Mouse (Mus musculus) lung, embryonic 16.5 days (tissue): Measurements from ENCODE around the gene Trio. TPM values are rescaled to one million over a fixed set of nuclear protein-coding genes. Genes with fewer than 3 reads are reported as not detected.
"Not testable (repeated sequence)": the region's sequence is repeated elsewhere in the genome, so short reads cannot be mapped to it uniquely, and the experiment has no call there.

Source experiments
- ATAC-seq: fragments of 200-750 bp; cut with Nextera tagmentation; 2 replicates; pipeline ENCODE4 v1.8.0; 2017; ENCODE audit warnings: low read depth, mild to moderate bottlenecking, moderate library complexity
- H3K27ac ChIP-seq: fragments of 300-500 bp; sonication (generic); 2 replicates; pipeline ENCODE4 v1.5.1; 2014; ENCODE audit warnings: mild to moderate bottlenecking, control low read depth, low read length
- H3K27me3 ChIP-seq: fragments of 300-500 bp; sonication (generic); 2 replicates; pipeline ENCODE4 v1.6.1; 2014; ENCODE audit warnings: low read depth, low read length, mixed read lengths; ENCODE audit not compliant: control insufficient read depth, insufficient read depth
- H3K36me3 ChIP-seq: fragments of 300-500 bp; sonication (generic); 2 replicates; pipeline ENCODE4 v1.6.1; 2014; ENCODE audit warnings: low read length; ENCODE audit not compliant: control insufficient read depth, insufficient read depth
- H3K4me1 ChIP-seq: fragments of 300-500 bp; sonication (generic); replicated peaks from 2 replicates; pipeline ENCODE4 v1.6.1; 2014; ENCODE audit warnings: low read length, mixed read lengths; ENCODE audit not compliant: control insufficient read depth, insufficient read depth
- H3K4me2 ChIP-seq: fragments of 300-500 bp; sonication (generic); 2 replicates; pipeline ENCODE4 v1.6.1; 2014; ENCODE audit warnings: low read depth, low read length, control low read depth
- H3K4me3 ChIP-seq: fragments of 300-500 bp; sonication (generic); 2 replicates; pipeline ENCODE4 v1.5.1; 2014; ENCODE audit warnings: mild to moderate bottlenecking, low read length, control low read depth
- H3K9ac ChIP-seq: fragments of 300-500 bp; sonication (generic); 2 replicates; pipeline ENCODE4 v1.6.1; 2014; ENCODE audit warnings: low read length, control low read depth
- H3K9me3 ChIP-seq: fragments of 300-500 bp; sonication (generic); 2 replicates; pipeline ENCODE4 v1.6.1; 2016; ENCODE audit warnings: low read length; ENCODE audit not compliant: control insufficient read depth
- WGBS: fragments of 180-500 bp; shearing (Covaris S2); extraction: QIAGEN DNeasy Blood & Tissue Kit; methylation state at CpG from one replicate; pipeline ENCODE4 v1.1.7; 2014; 5-methylcytosine and 5-hydroxymethylcytosine counted together
- polyA plus RNA-seq: library from polyadenylated mRNA; unstranded; fragments of >200 nt; fragmentation: Nextera tagmentation; extraction: Ambion mirVana; gene quantifications from 2 replicates; pipeline ENCODE4 v1.2.1, GENCODE M21; 2015

Trio gene
- polyA plus RNA-seq, 1 experiment from 2014 or later: 16.4 TPM

- Histone ChIP-seq H3K9me3 (no peaks in the 10 kb centered on the region), H3K4me3 (no peak overlapping the region), H3K4me2 (no peak overlapping the region), H3K9ac (no peak overlapping the region), H3K4me1 (no peaks in the 10 kb centered on the region), H3K27me3 (no peaks in the 10 kb centered on the region), H3K36me3 (peaks cover 38% of the 10 kb centered on the region), H3K27ac (no peak overlapping the region)
- 78% methylated on average over 7 of the region's 7 CpGs for WGBS
- 0 out of 2 replicates have a peak, but pooled peaks have one; percentile 57 for ATAC-seq
Measured at GRCm38 (mm10) chr15:27740080-27740479, 285.6 kb downstream of the Trio start.

DNA sequence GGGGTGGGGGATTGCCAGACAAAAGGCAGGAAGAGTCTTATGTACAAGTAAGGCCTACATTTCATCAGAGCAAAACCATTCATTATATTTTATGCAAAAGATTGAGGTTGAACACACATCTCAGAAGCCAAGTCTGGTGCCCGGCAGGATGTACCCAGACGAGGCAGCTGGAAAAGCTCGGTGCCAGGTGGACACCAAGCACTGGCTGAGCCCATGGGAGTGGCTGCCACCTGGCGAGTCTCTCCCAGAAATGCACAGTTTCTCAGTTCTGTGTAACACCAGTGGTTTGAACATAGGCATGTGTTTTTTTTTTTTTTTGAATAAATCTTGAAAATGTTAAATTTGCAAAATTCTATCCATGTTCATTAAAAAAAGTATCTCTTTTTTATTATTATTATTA, 293.8 kb downstream of the Trio start:
- Histone ChIP-seq H3K9me3 (no peaks in the 10 kb centered on the region), H3K4me2 (no peak overlapping the region), H3K36me3 (peaks cover 29% of the 10 kb centered on the region), H3K4me1 (no peaks in the 10 kb centered on the region), H3K27me3 (no peaks in the 10 kb centered on the region), H3K4me3 (no peak overlapping the region), H3K9ac (no peak overlapping the region), H3K27ac (no peak overlapping the region)
- 84% methylated on average over 4 of the region's 4 CpGs for WGBS
- ATAC-seq: no peak

DNA sequence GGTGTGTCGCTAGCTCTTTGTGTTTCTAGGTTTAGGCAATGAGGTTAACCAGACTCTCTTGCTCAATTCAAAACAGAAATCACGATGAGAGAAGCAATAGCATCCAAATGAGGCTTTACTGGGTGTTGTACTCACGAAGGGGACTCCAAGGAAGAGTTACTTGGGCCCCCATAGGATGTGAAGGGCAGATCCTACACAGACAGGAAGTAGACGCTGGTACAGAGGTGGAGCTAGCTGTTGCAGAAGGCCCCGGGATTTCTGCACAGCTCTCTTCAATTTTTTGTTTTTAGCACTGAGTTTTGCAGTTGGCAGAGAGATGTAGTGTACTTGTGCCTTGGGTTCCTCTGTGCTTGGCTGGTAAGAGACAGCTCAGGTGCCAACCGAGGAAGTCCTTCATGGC, 299.4 kb downstream of the Trio start:
- Histone ChIP-seq H3K4me3 (no peak overlapping the region), H3K36me3 (no peaks in the 10 kb centered on the region), H3K4me2 (no peak overlapping the region), H3K9me3 (no peaks in the 10 kb centered on the region), H3K4me1 (no peaks in the 10 kb centered on the region), H3K9ac (no peak overlapping the region), H3K27ac (no peak overlapping the region), H3K27me3 (no peaks in the 10 kb centered on the region)
- 62% methylated on average over 6 of the region's 6 CpGs for WGBS
- ATAC-seq: no peak

- Histone ChIP-seq H3K4me3 (no peak overlapping the region), H3K9ac (no peak overlapping the region), H3K9me3 (no peaks in the 10 kb centered on the region), H3K27ac (no peak overlapping the region), H3K4me1 (no peaks in the 10 kb centered on the region), H3K4me2 (no peak overlapping the region), H3K27me3 (no peaks in the 10 kb centered on the region), H3K36me3 (no peaks in the 10 kb centered on the region)
- WGBS: 61% methylated on average over 9 of the region's 9 CpGs
- no peak for ATAC-seq
Measured at GRCm38 (mm10) chr15:27724796-27725680, 300.6 kb downstream of the Trio start.

- 65% methylated on average over 6 of the region's 6 CpGs for WGBS
- no peak overlapping the region for H3K27ac ChIP-seq
- no peak overlapping the region for H3K9ac ChIP-seq
- H3K4me3 ChIP-seq: no peak overlapping the region
- H3K4me1 ChIP-seq: no peaks in the 10 kb centered on the region
- H3K9me3 ChIP-seq: no peaks in the 10 kb centered on the region
- H3K4me2 ChIP-seq: no peak overlapping the region
- peak; percentile 20; the same call in 1 of the 2 replicates for ATAC-seq
- H3K27me3 ChIP-seq: no peaks in the 10 kb centered on the region
- H3K36me3 ChIP-seq: no peaks in the 10 kb centered on the region
Measured at GRCm38 (mm10) chr15:27724298-27724697, 301.4 kb downstream of the Trio start.

DNA sequence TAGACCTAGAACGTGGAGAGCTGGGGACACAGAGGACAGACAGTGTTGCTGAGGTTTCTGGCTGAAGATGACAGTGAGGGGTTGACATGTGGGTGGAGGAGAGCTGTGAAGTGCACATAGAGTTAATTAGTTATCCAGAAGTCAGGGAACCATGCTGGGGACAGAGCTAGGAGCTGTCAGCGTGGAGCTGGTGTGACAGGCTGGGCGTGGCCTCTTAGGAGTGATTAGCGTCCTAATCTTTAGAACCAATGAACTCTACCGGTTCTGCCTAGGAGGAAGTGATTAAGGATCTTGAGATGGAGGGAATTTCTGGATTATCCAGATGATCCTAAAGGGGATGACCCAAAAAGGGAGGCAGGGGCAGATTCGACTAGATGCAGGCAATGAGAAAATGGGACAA, 301.9 kb downstream of the Trio start:
- no peaks in the 10 kb centered on the region for H3K4me1 ChIP-seq

GRCm38 (mm10) chr15:27720297-27720696, 305.4 kb downstream of the Trio start:
- not testable (repeated sequence) for H3K9ac ChIP-seq, H3K4me3 ChIP-seq, H3K4me2 ChIP-seq, ATAC-seq, H3K27ac ChIP-seq, H3K9me3 ChIP-seq, H3K27me3 ChIP-seq, H3K36me3 ChIP-seq, H3K4me1 ChIP-seq
- WGBS: 75% methylated on average over 8 of the region's 8 CpGs

More for the DNA sequence above, 301.9 kb downstream of the Trio start:
- H3K27me3 ChIP-seq: no peaks in the 10 kb centered on the region
- no peak overlapping the region for H3K4me2 ChIP-seq
- H3K9ac ChIP-seq: no peak overlapping the region
- H3K27ac ChIP-seq: no peak overlapping the region
- no peak for ATAC-seq
- no peaks in the 10 kb centered on the region for H3K36me3 ChIP-seq
- WGBS: 37% methylated on average over 6 of the region's 6 CpGs
- no peaks in the 10 kb centered on the region for H3K9me3 ChIP-seq
- H3K4me3 ChIP-seq: no peak overlapping the region

- H3K4me1 ChIP-seq: no peaks in the 10 kb centered on the region
- ATAC-seq: no peak
- H3K27me3 ChIP-seq: no peaks in the 10 kb centered on the region
- H3K36me3 ChIP-seq: no peaks in the 10 kb centered on the region
- H3K9ac ChIP-seq: no peak overlapping the region
- no peak overlapping the region for H3K27ac ChIP-seq
- WGBS: 68% methylated on average over 7 of the region's 7 CpGs
- H3K4me3 ChIP-seq: no peak overlapping the region
- no peaks in the 10 kb centered on the region for H3K9me3 ChIP-seq
- H3K4me2 ChIP-seq: no peak overlapping the region
Measured at GRCm38 (mm10) chr15:27718668-27719067, 307.0 kb downstream of the Trio start.

DNA sequence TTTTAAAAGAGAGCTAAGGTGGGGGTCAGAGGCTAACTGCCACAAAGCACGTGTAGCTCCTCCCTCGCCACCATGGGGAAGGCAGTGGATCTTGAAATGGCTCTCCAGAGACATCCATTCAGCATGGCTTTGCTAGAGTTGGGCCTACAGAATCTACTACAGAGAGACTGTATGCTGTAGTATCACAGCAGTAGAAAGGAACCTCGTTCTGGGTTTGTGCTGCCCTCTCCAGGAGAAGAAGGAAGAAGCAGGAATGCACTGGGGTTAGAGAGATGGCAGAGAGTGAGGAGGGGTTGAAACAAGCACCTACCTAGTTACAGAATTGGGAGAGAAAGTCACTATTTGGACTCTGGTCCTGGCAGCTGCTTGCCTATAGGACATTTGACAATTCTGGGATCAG, 310.3 kb downstream of the Trio start:
- H3K4me2 ChIP-seq: no peak overlapping the region
- no peaks in the 10 kb centered on the region for H3K27me3 ChIP-seq
- peak; percentile 58; the same call in 1 of the 2 replicates for ATAC-seq
- 29% methylated on average over 3 of the region's 3 CpGs for WGBS
- H3K36me3 ChIP-seq: no peaks in the 10 kb centered on the region
- no peak overlapping the region for H3K4me3 ChIP-seq
- H3K9me3 ChIP-seq: no peaks in the 10 kb centered on the region
- no peak overlapping the region for H3K27ac ChIP-seq
- no peak overlapping the region for H3K9ac ChIP-seq
- H3K4me1 ChIP-seq: no peaks in the 10 kb centered on the region
